Mouse (Mus musculus) liver, adult 2 months (tissue): ENCODE measurements around the gene Gtf3c6. TPM values are rescaled to one million over a fixed set of nuclear protein-coding genes. Genes with fewer than 3 reads are reported as not detected.
A peak's percentile ranks its signal among the peaks of the same experiment; 100 is the strongest.

Source experiments
- DNase-seq: peaks from one replicate; pipeline ENCODE4 v3.0.0-alpha.2; 2011; ENCODE audit warnings: low read depth, low spot score; ENCODE audit errors: extremely low read depth
- H3K27ac ChIP-seq: fragments of 200-500 bp; replicated peaks from 2 replicates; pipeline ENCODE4 v1.5.1; 2012; ENCODE audit warnings: low read depth, mild to moderate bottlenecking, control low read depth, inconsistent platforms, low read length; ENCODE audit not compliant: insufficient read depth
- H3K27me3 ChIP-seq: fragments of 200-500 bp; 2 replicates; pipeline ENCODE4 v1.6.1; 2012; ENCODE audit warnings: mild to moderate bottlenecking, moderate library complexity, low read length, inconsistent platforms; ENCODE audit not compliant: control insufficient read depth, insufficient read depth
- H3K36me3 ChIP-seq: fragments of 200-500 bp; 2 replicates; pipeline ENCODE4 v1.6.1; 2012; ENCODE audit warnings: low read length, inconsistent platforms; ENCODE audit not compliant: control insufficient read depth, insufficient read depth
- H3K4me1 ChIP-seq: fragments of 200-500 bp; 2 replicates; pipeline ENCODE4 v1.6.1; 2011; ENCODE audit warnings: low read length; ENCODE audit not compliant: control insufficient read depth, insufficient read depth
- H3K4me3 ChIP-seq: fragments of 200-500 bp; 2 replicates; pipeline ENCODE4 v1.5.1; 2011; ENCODE audit warnings: low read depth, mild to moderate bottlenecking, control low read depth, low read length, moderate library complexity; ENCODE audit not compliant: insufficient read depth
- H3K79me2 ChIP-seq: fragments of 200-500 bp; 2 replicates; pipeline ENCODE4 v1.6.1; 2012; ENCODE audit warnings: inconsistent platforms, mild to moderate bottlenecking, low read length, moderate library complexity; ENCODE audit not compliant: control insufficient read depth, insufficient read depth
- H3K9ac ChIP-seq: fragments of 200-500 bp; 2 replicates; pipeline ENCODE4 v1.6.1; 2012; ENCODE audit warnings: low read depth, mild to moderate bottlenecking, control low read depth, inconsistent platforms, low read length
- CTCF ChIP-seq: fragments of 200-500 bp; IDR thresholded peaks from 2 replicates; pipeline ENCODE4 v1.5.1; 2011; ENCODE audit warnings: low read depth, low read length, control low read depth
- POLR2A ChIP-seq: fragments of 200-500 bp; IDR thresholded peaks from 2 replicates; pipeline ENCODE4 v1.6.1; 2011; ENCODE audit warnings: low read length, control low read depth; ENCODE audit not compliant: insufficient read depth; ENCODE audit errors: extremely low read depth
- WGBS: fragments of 180-500 bp; shearing (Covaris S2); methylation state at CpG from one replicate; pipeline ENCODE4 v1.1.7; 2018; 5-methylcytosine and 5-hydroxymethylcytosine counted together
- polyA plus RNA-seq: library from polyadenylated mRNA; depleted of rRNA; stranded (reverse); fragments of >200 nt; gene quantifications from 2 replicates; pipeline ENCODE4 v1.2.3, GENCODE M21; 2012
- total RNA-seq: library from RNA; depleted of rRNA; stranded (reverse); fragments of >200 nt; gene quantifications from 2 replicates; pipeline ENCODE4 v1.2.3, GENCODE M21; 2014

The Gtf3c6 gene
- total and polyA plus RNA-seq, 2 experiments: 3.1 to 6.5 TPM

GRCm38 (mm10) chr10:40292640-40293039, 34.7 kb upstream of the Gtf3c6 start:
- no peak overlapping the region for H3K27ac ChIP-seq
- TF ChIP-seq POLR2A (no peak), CTCF (no peak)
- H3K4me3 ChIP-seq: no peak overlapping the region
- H3K36me3 ChIP-seq: peaks cover 36% of the 10 kb centered on the region
- no peak overlapping the region for H3K9ac ChIP-seq
- WGBS: 87% methylated on average over 6 of the region's 6 CpGs
- DNase-seq: no peak
- H3K79me2 ChIP-seq: peaks cover 17% of the 10 kb centered on the region; the same call in 1 of the 2 replicates
- H3K27me3 ChIP-seq: no peaks in the 10 kb centered on the region
- peaks cover 6% of the 10 kb centered on the region for H3K4me1 ChIP-seq

- H3K27me3 ChIP-seq: no peaks in the 10 kb centered on the region
- H3K9ac ChIP-seq: no peak overlapping the region
- H3K4me1 ChIP-seq: no peaks in the 10 kb centered on the region
- peaks cover 27% of the 10 kb centered on the region for H3K36me3 ChIP-seq
- TF ChIP-seq CTCF (no peak), POLR2A (no peak)
- no peak overlapping the region for H3K4me3 ChIP-seq
- 80% methylated on average over 1 of the region's 1 CpGs for WGBS
- no peak for DNase-seq
- H3K79me2 ChIP-seq: no peaks in the 10 kb centered on the region
- H3K27ac ChIP-seq: no peak overlapping the region
These were observed 28.9 kb upstream of the Gtf3c6 start for GRCm38 (mm10) chr10:40286767-40287166.

GRCm38 (mm10) chr10:40285571-40285970, 27.7 kb upstream of the Gtf3c6 start:
- H3K4me1 ChIP-seq: no peaks in the 10 kb centered on the region
- TF ChIP-seq POLR2A (no peak), CTCF (no peak)
- no peak overlapping the region for H3K27ac ChIP-seq
- no peaks in the 10 kb centered on the region for H3K79me2 ChIP-seq
- no peaks in the 10 kb centered on the region for H3K27me3 ChIP-seq
- peak; percentile 29 for DNase-seq
- H3K4me3 ChIP-seq: no peak overlapping the region
- WGBS: 84% methylated on average over 1 of the region's 1 CpGs
- no peak overlapping the region for H3K9ac ChIP-seq
- peaks cover 17% of the 10 kb centered on the region for H3K36me3 ChIP-seq

GRCm38 (mm10) chr10:40284997-40285396, 27.1 kb upstream of the Gtf3c6 start:
- Histone ChIP-seq H3K9ac (no peak overlapping the region), H3K4me1 (no peaks in the 10 kb centered on the region), H3K27ac (no peak overlapping the region), H3K79me2 (no peaks in the 10 kb centered on the region), H3K27me3 (no peaks in the 10 kb centered on the region), H3K36me3 (peaks cover 15% of the 10 kb centered on the region), H3K4me3 (no peak overlapping the region)
- WGBS: 100% methylated on average over 3 of the region's 3 CpGs
- no peak for DNase-seq
- TF ChIP-seq CTCF: no peak

- Histone ChIP-seq H3K27ac (no peak overlapping the region), H3K79me2 (no peaks in the 10 kb centered on the region), H3K4me3 (no peak overlapping the region), H3K27me3 (no peaks in the 10 kb centered on the region), H3K9ac (no peak overlapping the region), H3K4me1 (no peaks in the 10 kb centered on the region), H3K36me3 (peaks cover 11% of the 10 kb centered on the region)
- DNase-seq: no peak
- WGBS: 88% methylated on average over 10 of the region's 10 CpGs
- TF ChIP-seq CTCF (no peak), POLR2A (no peak)
These were observed 26.4 kb upstream of the Gtf3c6 start for GRCm38 (mm10) chr10:40284179-40284831.

GRCm38 (mm10) chr10:40283636-40284035, 25.7 kb upstream of the Gtf3c6 start:
- H3K4me3 ChIP-seq: no peak overlapping the region
- no peaks in the 10 kb centered on the region for H3K4me1 ChIP-seq
- H3K27ac ChIP-seq: no peak overlapping the region
- peaks cover 11% of the 10 kb centered on the region for H3K36me3 ChIP-seq
- TF ChIP-seq POLR2A (no peak), CTCF (no peak)
- H3K27me3 ChIP-seq: no peaks in the 10 kb centered on the region
- WGBS: 58% methylated on average over 9 of the region's 9 CpGs
- H3K9ac ChIP-seq: no peak overlapping the region
- no peaks in the 10 kb centered on the region for H3K79me2 ChIP-seq
- peak; percentile 53 for DNase-seq
